ENCODE assay signal across 15 mouse cellular contexts in genomic region chr11:79222661-79223060, GRCm38 (mm10).
"Had no signal": no experiment of that assay in that cellular context is flagged by ENCODE, and none has a peak within 500 bp of the region (broad histone marks: within the 10 kb centered on the region; RNA-seq: fewer than 3 reads in every experiment).

No protein-coding gene starts in this region.

- DNase-seq: layer of hippocampus, adult 9-11 months; liver; lung, postnatal 14 days; lung, postnatal 4 days; midbrain, embryonic 14.5 days; retina, postnatal 1 day; thymus, adult 18-20 months had no signal

- H3K9me3 ChIP-seq: limb, embryonic 10.5 days; limb, embryonic 13.5 days; liver, embryonic 12.5 days; liver, embryonic 15.5 days; lung, embryonic 15.5 days had no signal

- H3K27me3 ChIP-seq: limb, embryonic 13.5 days; liver, embryonic 12.5 days; liver, embryonic 15.5 days; lung, embryonic 15.5 days had no signal

- H3K4me3 ChIP-seq: layer of hippocampus, adult 2 months; limb, embryonic 10.5 days; limb, embryonic 13.5 days; liver, embryonic 12.5 days; liver, embryonic 15.5 days; lung, embryonic 15.5 days had no signal

- H3K36me3 ChIP-seq: limb, embryonic 10.5 days; limb, embryonic 13.5 days; liver, embryonic 12.5 days; liver, embryonic 15.5 days; lung, embryonic 15.5 days had no signal

- H3K27ac ChIP-seq: kidney, postnatal 0 days; layer of hippocampus, adult 2 months; limb, embryonic 10.5 days; limb, embryonic 13.5 days; liver, embryonic 12.5 days; liver, embryonic 15.5 days; lung, embryonic 15.5 days; stomach, postnatal 0 days had no signal
